Mouse (Mus musculus) liver, adult 2 months (tissue): Measurements from ENCODE around the gene Nmur1. TPM values are rescaled to one million over a fixed set of nuclear protein-coding genes. Genes with fewer than 3 reads are reported as not detected.
A peak's percentile ranks its signal among the peaks of the same experiment; 100 is the strongest.
"Not testable (repeated sequence)": the region's sequence is repeated elsewhere in the genome, so short reads cannot be mapped to it uniquely, and the experiment has no call there.

Experiments
- DNase-seq: peaks from one replicate; pipeline ENCODE4 v3.0.0-alpha.2; 2011; ENCODE audit warnings: low read depth, low spot score; ENCODE audit errors: extremely low read depth
- H3K27ac ChIP-seq: fragments of 200-500 bp; replicated peaks from 2 replicates; pipeline ENCODE4 v1.5.1; 2012; ENCODE audit warnings: low read depth, mild to moderate bottlenecking, control low read depth, inconsistent platforms, low read length; ENCODE audit not compliant: insufficient read depth
- H3K27me3 ChIP-seq: fragments of 200-500 bp; 2 replicates; pipeline ENCODE4 v1.6.1; 2012; ENCODE audit warnings: mild to moderate bottlenecking, moderate library complexity, low read length, inconsistent platforms; ENCODE audit not compliant: control insufficient read depth, insufficient read depth
- H3K36me3 ChIP-seq: fragments of 200-500 bp; 2 replicates; pipeline ENCODE4 v1.6.1; 2012; ENCODE audit warnings: low read length, inconsistent platforms; ENCODE audit not compliant: control insufficient read depth, insufficient read depth
- H3K4me1 ChIP-seq: fragments of 200-500 bp; 2 replicates; pipeline ENCODE4 v1.6.1; 2011; ENCODE audit warnings: low read length; ENCODE audit not compliant: control insufficient read depth, insufficient read depth
- H3K4me3 ChIP-seq: fragments of 200-500 bp; 2 replicates; pipeline ENCODE4 v1.5.1; 2011; ENCODE audit warnings: low read depth, mild to moderate bottlenecking, control low read depth, low read length, moderate library complexity; ENCODE audit not compliant: insufficient read depth
- H3K79me2 ChIP-seq: fragments of 200-500 bp; 2 replicates; pipeline ENCODE4 v1.6.1; 2012; ENCODE audit warnings: inconsistent platforms, mild to moderate bottlenecking, low read length, moderate library complexity; ENCODE audit not compliant: control insufficient read depth, insufficient read depth
- H3K9ac ChIP-seq: fragments of 200-500 bp; 2 replicates; pipeline ENCODE4 v1.6.1; 2012; ENCODE audit warnings: low read depth, mild to moderate bottlenecking, control low read depth, inconsistent platforms, low read length
- CTCF ChIP-seq: fragments of 200-500 bp; IDR thresholded peaks from 2 replicates; pipeline ENCODE4 v1.5.1; 2011; ENCODE audit warnings: low read depth, low read length, control low read depth
- POLR2A ChIP-seq: fragments of 200-500 bp; IDR thresholded peaks from 2 replicates; pipeline ENCODE4 v1.6.1; 2011; ENCODE audit warnings: low read length, control low read depth; ENCODE audit not compliant: insufficient read depth; ENCODE audit errors: extremely low read depth
- WGBS: fragments of 180-500 bp; shearing (Covaris S2); methylation state at CpG from one replicate; pipeline ENCODE4 v1.1.7; 2018; 5-methylcytosine and 5-hydroxymethylcytosine counted together
- polyA plus RNA-seq: library from polyadenylated mRNA; depleted of rRNA; stranded (reverse); fragments of >200 nt; gene quantifications from 2 replicates; pipeline ENCODE4 v1.2.3, GENCODE M21; 2012; rRNA removed
- total RNA-seq: library from RNA; depleted of rRNA; stranded (reverse); fragments of >200 nt; gene quantifications from 2 replicates; pipeline ENCODE4 v1.2.3, GENCODE M21; 2014; rRNA removed

The Nmur1 gene
- total RNA-seq: not detected in 2 replicates
- polyA plus RNA-seq: not detected in 2 replicates

DNA sequence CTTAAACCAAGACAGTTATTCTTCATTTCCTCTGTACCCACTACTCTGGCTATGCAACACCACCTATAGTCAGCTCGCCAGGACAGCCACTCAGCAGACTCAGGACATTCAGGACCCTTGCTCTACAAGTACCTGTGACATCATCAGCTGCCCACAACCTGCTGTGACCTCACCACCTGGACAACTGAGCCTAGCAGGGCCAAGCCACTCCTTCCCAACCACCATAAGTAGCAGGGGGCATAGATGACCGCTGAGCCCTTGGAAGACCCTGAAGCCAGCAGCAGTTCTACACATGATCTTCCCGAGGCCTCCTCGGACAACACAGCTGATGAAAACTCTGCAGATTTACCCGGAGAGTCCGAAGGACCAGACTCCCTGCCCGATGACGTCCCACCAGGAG, at the start of gene Nmur1, which contains the start of gene Tex44:
Gene Nmur1 (minus strand): TSS at position 101 of the 400 bp plus-strand sequence.
Gene Tex44 (plus strand): TSS at position 202 of the 400 bp plus-strand sequence.
- Histone ChIP-seq H3K27me3 (no peaks in the 10 kb centered on the region), H3K4me1 (no peaks in the 10 kb centered on the region), H3K9ac (no peak within 1 kb of the TSS), H3K79me2 (no peaks in the 10 kb centered on the region), H3K36me3 (no peaks in the 10 kb centered on the region), H3K27ac (no peak within 1 kb of the TSS), H3K4me3 (no peak within 1 kb of the TSS)
- no peak for DNase-seq
- TF ChIP-seq POLR2A (no peak), CTCF (no peak)
- 87% methylated on average over 8 of the region's 8 CpGs for WGBS

DNA sequence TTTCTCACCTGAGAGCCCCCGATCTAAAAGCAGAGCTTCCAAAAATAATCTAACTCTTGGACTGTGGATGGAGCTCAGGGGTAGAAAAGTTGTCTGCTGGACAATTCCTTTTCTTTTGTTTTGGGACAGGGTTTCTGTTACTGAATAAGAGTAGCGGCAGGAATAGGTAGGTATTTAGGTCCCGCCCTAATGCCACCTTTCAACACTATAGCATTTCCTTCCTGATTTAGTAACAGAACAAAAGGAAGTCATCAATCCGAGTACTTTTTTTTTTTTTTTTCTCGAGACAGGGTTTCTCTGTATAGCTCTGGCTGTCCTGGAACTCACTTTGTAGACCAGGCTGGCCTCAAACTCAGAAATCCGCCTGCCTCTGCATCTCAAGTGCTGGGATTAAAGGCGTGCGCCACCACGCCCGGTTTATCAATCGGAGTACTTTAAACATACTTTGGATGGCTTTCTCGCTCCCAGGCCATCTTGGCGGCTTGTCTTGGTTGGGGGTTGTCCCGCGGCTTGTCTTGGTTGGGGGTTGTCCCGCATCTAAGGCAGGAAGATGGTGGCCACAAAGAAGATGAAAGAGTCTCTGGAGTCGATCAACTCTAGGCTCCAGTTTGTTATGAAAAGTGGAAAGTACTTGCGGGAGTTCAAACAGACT, 47.2 kb upstream of the Nmur1 start:
- Histone ChIP-seq H3K27ac (no peak overlapping the region), H3K9ac (no peak overlapping the region), H3K4me1 (peaks cover 11% of the 10 kb centered on the region), H3K4me3 (no peak overlapping the region), H3K79me2 (no peaks in the 10 kb centered on the region), H3K36me3 (no peaks in the 10 kb centered on the region), H3K27me3 (no peaks in the 10 kb centered on the region)
- WGBS: 93% methylated on average over 18 of the region's 18 CpGs
- TF ChIP-seq POLR2A (no peak), CTCF (no peak)
- DNase-seq: no peak

DNA sequence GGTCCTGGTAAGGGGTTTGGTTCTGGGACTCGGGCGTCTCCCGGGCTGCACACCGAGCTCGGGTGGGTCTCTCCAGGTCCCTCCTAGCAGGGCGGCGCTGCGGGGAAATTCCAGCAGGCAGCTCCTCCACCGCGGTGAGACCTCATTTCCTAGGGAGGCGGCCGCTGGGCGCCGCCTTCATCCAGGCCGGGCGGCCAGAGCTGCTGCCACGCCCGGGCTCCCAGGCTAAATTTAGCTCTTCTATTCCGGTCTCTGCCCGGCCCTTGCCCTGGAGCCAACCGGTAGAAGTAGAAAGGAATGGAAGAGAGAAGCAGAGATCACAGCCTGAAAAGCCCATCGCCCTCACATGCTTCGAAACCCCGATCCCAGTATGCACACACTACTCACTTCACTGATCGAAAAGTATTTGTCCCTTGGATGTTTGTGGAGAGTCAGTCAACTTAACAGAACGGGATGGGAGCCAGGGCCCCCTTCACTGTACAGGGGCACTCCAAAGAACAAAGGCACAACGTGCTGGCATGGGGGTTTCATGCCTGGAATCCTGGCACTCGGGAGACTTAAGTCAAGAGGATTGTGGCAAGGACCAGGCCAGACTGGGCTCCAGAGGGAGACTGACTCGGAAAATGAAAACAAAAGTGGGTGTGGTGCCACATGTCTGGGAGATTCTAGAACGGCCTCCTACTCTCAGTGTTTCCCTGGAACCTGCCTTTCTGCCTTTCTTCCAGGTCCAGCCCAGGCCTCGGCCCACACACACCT, 46.3 kb upstream of the Nmur1 start:
- Histone ChIP-seq H3K27me3 (no peaks in the 10 kb centered on the region), H3K4me3 (peak overlapping the region; percentile 18; the same call in 1 of the 2 replicates), H3K4me1 (peaks cover 11% of the 10 kb centered on the region), H3K79me2 (no peaks in the 10 kb centered on the region), H3K27ac (peak overlapping the region; percentile 9), H3K36me3 (no peaks in the 10 kb centered on the region), H3K9ac (peak overlapping the region; percentile 41; the same call in 1 of the 2 replicates)
- DNase-seq: no peak
- TF ChIP-seq CTCF: no peak
- TF ChIP-seq POLR2A: no peak
- whole genome bisulfite sequencing: 35% methylated on average over 31 of the region's 31 CpGs

DNA sequence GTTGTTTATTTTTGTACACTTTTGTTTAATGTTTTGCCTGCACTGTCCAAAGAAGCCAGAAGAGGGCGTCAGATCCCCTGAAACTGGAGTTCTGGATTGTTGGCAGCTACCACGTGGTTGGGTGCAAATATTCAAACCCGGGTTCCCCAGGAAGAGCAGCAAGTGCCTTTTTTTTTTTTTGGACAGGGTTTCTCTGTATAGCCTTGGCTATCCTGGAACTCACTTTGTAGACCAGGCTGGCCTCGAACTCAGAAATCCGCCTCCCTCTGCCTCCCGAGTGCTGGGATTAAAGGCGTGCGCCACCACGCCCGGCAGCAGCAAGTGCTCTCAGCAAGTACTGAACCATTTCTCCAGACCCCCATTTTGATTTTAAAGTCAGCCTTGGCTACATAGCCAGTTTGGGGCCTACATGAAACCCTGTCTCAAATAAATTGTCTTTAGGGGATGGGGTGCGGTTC, 45.5 kb upstream of the Nmur1 start:
- not testable (repeated sequence) for H3K79me2 ChIP-seq, H3K36me3 ChIP-seq, DNase-seq, H3K27me3 ChIP-seq, H3K27ac ChIP-seq, H3K9ac ChIP-seq, H3K4me3 ChIP-seq
- 69% methylated on average over 11 of the region's 11 CpGs for WGBS
- H3K4me1 ChIP-seq: peaks cover 11% of the 10 kb centered on the region
- TF ChIP-seq CTCF: peak; percentile 54

DNA sequence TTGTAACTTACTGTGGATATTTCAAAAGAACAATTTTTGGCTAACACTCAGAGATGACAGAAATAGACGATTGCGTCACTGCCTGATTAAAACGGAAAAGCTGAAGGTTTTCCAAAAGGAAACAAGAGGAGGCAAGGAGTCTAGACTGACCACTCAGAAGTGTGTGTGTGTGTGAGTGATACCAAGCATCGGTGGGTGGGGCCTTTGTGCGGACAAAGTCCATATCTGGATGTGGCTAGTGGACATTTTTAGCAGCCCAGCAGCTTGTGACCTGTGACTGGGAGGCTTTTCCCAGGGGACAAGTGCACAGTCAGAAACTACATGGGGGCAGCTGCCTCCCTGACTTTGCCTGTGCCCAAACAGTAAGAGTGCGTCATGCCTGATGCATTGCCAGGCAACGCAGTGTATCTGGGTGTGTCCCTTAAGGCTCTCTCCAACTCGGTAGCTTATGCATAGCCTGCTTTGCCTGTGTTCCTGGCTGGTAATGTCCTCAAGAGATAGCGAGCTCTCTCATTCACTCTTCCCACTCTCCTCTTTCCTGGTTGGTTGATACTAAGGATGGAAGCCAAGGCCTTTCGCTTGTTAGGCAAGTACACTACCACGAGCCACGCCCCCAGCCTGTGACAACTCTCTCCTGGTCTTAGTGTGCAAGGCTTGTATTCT, 44.6 kb upstream of the Nmur1 start:
- DNase-seq: peak; percentile 95
- H3K27me3 ChIP-seq: no peaks in the 10 kb centered on the region
- H3K27ac ChIP-seq: peak overlapping the region; percentile 78
- no peaks in the 10 kb centered on the region for H3K36me3 ChIP-seq
- TF ChIP-seq CTCF (no peak), POLR2A (no peak)
- peaks cover 11% of the 10 kb centered on the region for H3K4me1 ChIP-seq
- 5% methylated on average over 12 of the region's 12 CpGs for WGBS
- H3K79me2 ChIP-seq: no peaks in the 10 kb centered on the region
- no peak overlapping the region for H3K4me3 ChIP-seq
- peak overlapping the region; percentile 28 for H3K9ac ChIP-seq
